Mouse (Mus musculus): ENCODE data around the gene Tead3.

The Tead3 gene

GRCm38 (mm10) chr17:28350466-28351352 lies at the start of gene Tead3:
TSS of gene Tead3 (minus strand) at chr17:28350817.
- peak; percentile 26 to 45 for DNase-seq (ENCODE audit: low spot score in 2 of 2)

- DNase-seq (ENCODE audit: low spot score in 2 of 2): no peak
Measured at GRCm38 (mm10) chr17:28394994-28395393, 44.4 kb upstream of the Tead3 start.

- DNase-seq (ENCODE audit: low spot score in 2 of 2): no peak
Measured at GRCm38 (mm10) chr17:28394051-28394765, 43.6 kb upstream of the Tead3 start.

GRCm38 (mm10) chr17:28391568-28392432 lies 41.2 kb upstream of the Tead3 start:
- no peak for DNase-seq (ENCODE audit: low spot score in 2 of 2)

- DNase-seq (ENCODE audit: low spot score in 2 of 2): no peak
Measured at GRCm38 (mm10) chr17:28388534-28388933, 37.9 kb upstream of the Tead3 start.

GRCm38 (mm10) chr17:28386150-28386905 lies 35.7 kb upstream of the Tead3 start:
- DNase-seq (ENCODE audit: low spot score in 2 of 2): peak; percentile 63 to 66

- no peak for DNase-seq (ENCODE audit: low spot score in 2 of 2)
Measured at GRCm38 (mm10) chr17:28384298-28384697, 33.7 kb upstream of the Tead3 start.

- DNase-seq (ENCODE audit: low spot score in 2 of 2): no peak
Measured at GRCm38 (mm10) chr17:28380255-28380654, 29.6 kb upstream of the Tead3 start.

GRCm38 (mm10) chr17:28375592-28376061 lies 25.0 kb upstream of the Tead3 start:
- no peak for DNase-seq (ENCODE audit: low spot score in 2 of 2)

GRCm38 (mm10) chr17:28374494-28374893 lies 23.9 kb upstream of the Tead3 start:
- DNase-seq (ENCODE audit: low spot score in 2 of 2): no peak

GRCm38 (mm10) chr17:28373821-28374220 lies 23.2 kb upstream of the Tead3 start:
- DNase-seq (ENCODE audit: low spot score in 2 of 2): peak; percentile 32 to 45

- no peak for DNase-seq (ENCODE audit: low spot score in 2 of 2)
Measured at GRCm38 (mm10) chr17:28371941-28372340, 21.3 kb upstream of the Tead3 start.

GRCm38 (mm10) chr17:28371286-28371685 lies 20.7 kb upstream of the Tead3 start:
- DNase-seq (ENCODE audit: low spot score in 2 of 2): no peak

GRCm38 (mm10) chr17:28369056-28369455 lies 18.4 kb upstream of the Tead3 start:
- no peak for DNase-seq (ENCODE audit: low spot score in 2 of 2)

- DNase-seq (ENCODE audit: low spot score in 2 of 2): peak; percentile 45 to 51
Measured at GRCm38 (mm10) chr17:28368449-28368848, 17.8 kb upstream of the Tead3 start.

- no peak for DNase-seq (ENCODE audit: low spot score in 2 of 2)
Measured at GRCm38 (mm10) chr17:28365122-28365521, 14.5 kb upstream of the Tead3 start, which contains the start of gene Tulp1. TSS of gene Tulp1 (minus strand) at chr17:28365222.

GRCm38 (mm10) chr17:28363507-28363906 lies 12.9 kb upstream of the Tead3 start:
- DNase-seq (ENCODE audit: low spot score in 2 of 2): no peak

GRCm38 (mm10) chr17:28362653-28363292 lies 12.2 kb upstream of the Tead3 start:
- DNase-seq (ENCODE audit: low spot score in 2 of 2): no peak

- no peak for DNase-seq (ENCODE audit: low spot score in 2 of 2)
Measured at GRCm38 (mm10) chr17:28361921-28362652, 11.5 kb upstream of the Tead3 start.
